Mouse (Mus musculus): ENCODE measurements around the gene Gm498.

Gene Gm498

GRCm38 (mm10) chr7:143892361-143892760 is 25.7 kb downstream of the Gm498 start:
- no peak for DNase-seq (ENCODE audit: low spot score in 2 of 2)

- peak in 1 of 2 experiments; percentile 34 for DNase-seq (ENCODE audit: low spot score in 2 of 2)
Measured at GRCm38 (mm10) chr7:143900667-143901066, 34.0 kb downstream of the Gm498 start.

GRCm38 (mm10) chr7:143905176-143905575 is 38.5 kb downstream of the Gm498 start:
- no peak for DNase-seq (ENCODE audit: low spot score in 2 of 2)

GRCm38 (mm10) chr7:143905606-143906005 is 39.0 kb downstream of the Gm498 start:
- DNase-seq (ENCODE audit: low spot score in 2 of 2), result peak; percentile 23 to 46

- DNase-seq (ENCODE audit: low spot score in 2 of 2), result no peak
Measured at GRCm38 (mm10) chr7:143913611-143914010, 47.0 kb downstream of the Gm498 start.

- no peak for DNase-seq (ENCODE audit: low spot score in 2 of 2)
Measured at GRCm38 (mm10) chr7:143919031-143919679, 52.5 kb downstream of the Gm498 start.

- DNase-seq (ENCODE audit: low spot score in 2 of 2), result no peak
Measured at GRCm38 (mm10) chr7:143929899-143930298, 63.3 kb downstream of the Gm498 start.

GRCm38 (mm10) chr7:143938647-143939046 is 72.0 kb downstream of the Gm498 start:
- DNase-seq (ENCODE audit: low spot score in 2 of 2), result peak in 1 of 2 experiments; percentile 9

GRCm38 (mm10) chr7:143939476-143939875 is 72.8 kb downstream of the Gm498 start:
- DNase-seq (ENCODE audit: low spot score in 2 of 2), result no peak

GRCm38 (mm10) chr7:143942941-143943691 is 76.5 kb downstream of the Gm498 start:
- DNase-seq (ENCODE audit: low spot score in 2 of 2), result no peak

GRCm38 (mm10) chr7:143944421-143944980 is 77.9 kb downstream of the Gm498 start:
- peak in 1 of 2 experiments; percentile 7 for DNase-seq (ENCODE audit: low spot score in 2 of 2)

All from left cerebral cortex, adult 9 months (tissue).